Mouse (Mus musculus) left cerebral cortex, adult 2 months (tissue): ENCODE results near the gene Ddx50. TPM values are rescaled to one million over a fixed set of nuclear protein-coding genes. Genes with fewer than 3 reads are reported as not detected.
A peak's percentile ranks its signal among the peaks of the same experiment; 100 is the strongest.

Experiments
- DNase-seq, 2 experiments: peaks; one replicate each; pipeline ENCODE4 v3.0.0; 2021 to 2022; ENCODE audit warnings: low spot score in 2 of 2, mixed read lengths in 1 of 2; ENCODE audit errors: extremely low spot score in 1 of 2
- H3K27ac ChIP-seq: fragments of 200-600 bp; 2 replicates; pipeline ENCODE4 v1.8.1; 2022
- H3K4me3 ChIP-seq: fragments of 200-600 bp; 2 replicates; pipeline ENCODE4 v1.8.1; 2022
- CTCF ChIP-seq: fragments of 200-600 bp; IDR thresholded peaks from 2 replicates; pipeline ENCODE4 v1.8.1; 2022; ENCODE audit warnings: antibody characterized with exemption, mild to moderate bottlenecking, moderate library complexity
- intact Hi-C: fragments of 180-260 bp; cut with DNase I; formaldehyde crosslinking; loops from one replicate; pipeline ENCODE4 v1.15.1; 2025
- long read RNA-seq, 2 experiments: library from polyadenylated mRNA; stranded (forward); transcript quantifications; one replicate each; pipeline ENCODE4 v2.0.0; 2021; ENCODE audit warnings: borderline mapping rate in 2 of 2
- total RNA-seq, 2 experiments: library from RNA; stranded (reverse); gene quantifications; 2 replicates each; pipeline ENCODE4 v1.2.3; 2021

The Ddx50 gene
- total RNA-seq, result 10 to 100 TPM; 86.3 to 91.1 TPM
- long read RNA-seq, experiment 1, transcript Ddx50-201 (15 exons, 2,535 nt), result major isoform, 25 of 54 reads
- long read RNA-seq, experiment 1, partial matches to known transcripts, result 4 of 54 reads
- long read RNA-seq, experiment 1, other reads (novel, unspliced or antisense), result 23 of 54 reads
- long read RNA-seq, experiment 2, transcript Ddx50-201 (15 exons, 2,535 nt), result major isoform, 21 of 44 reads
- long read RNA-seq, experiment 2, partial matches to known transcripts, result 1 of 44 reads
- long read RNA-seq, experiment 2, other reads (novel, unspliced or antisense), result 21 of 44 reads

- H3K4me3 ChIP-seq, result peak within 1 kb of the TSS; percentile 98
- DNase-seq, result peak; percentile 100
- no peak for TF ChIP-seq CTCF
- intact Hi-C loops, result loop anchor here (1.0 to 2.0 kb wide), 4 partner anchors 49 to 164 kb away; partner anchors contain the start of genes Ccar1, Ddx21 and Vps26a
- H3K27ac ChIP-seq, result peak within 1 kb of the TSS; percentile 98
These were observed at the start of gene Ddx50 for GRCm38 (mm10) chr10:62650881-62651810. TSS of gene Ddx50 (minus strand) at chr10:62651218.

- Histone ChIP-seq H3K4me3 (no peak overlapping the region), H3K27ac (no peak overlapping the region)
- no peak for DNase-seq
- no peak for TF ChIP-seq CTCF
- intact Hi-C loops, result no loop called here
These were observed 41.8 kb upstream of the Ddx50 start for GRCm38 (mm10) chr10:62692771-62693170.

- no peak for DNase-seq
- Histone ChIP-seq H3K4me3 (no peak overlapping the region), H3K27ac (no peak overlapping the region)
- intact Hi-C loops, result no loop called here
- TF ChIP-seq CTCF, result no peak
These were observed 41.2 kb upstream of the Ddx50 start for GRCm38 (mm10) chr10:62692244-62692643.

GRCm38 (mm10) chr10:62687032-62687674 is 36.1 kb upstream of the Ddx50 start:
- TF ChIP-seq CTCF, result no peak
- no peak for DNase-seq
- no peak overlapping the region for H3K27ac ChIP-seq
- H3K4me3 ChIP-seq, result no peak overlapping the region
- intact Hi-C loops, result no loop called here

- DNase-seq, result no peak
- H3K4me3 ChIP-seq, result no peak overlapping the region
- intact Hi-C loops, result no loop called here
- H3K27ac ChIP-seq, result no peak overlapping the region
- peak; percentile 33 for TF ChIP-seq CTCF
These were observed 32.0 kb upstream of the Ddx50 start for GRCm38 (mm10) chr10:62683043-62683442.

DNA sequence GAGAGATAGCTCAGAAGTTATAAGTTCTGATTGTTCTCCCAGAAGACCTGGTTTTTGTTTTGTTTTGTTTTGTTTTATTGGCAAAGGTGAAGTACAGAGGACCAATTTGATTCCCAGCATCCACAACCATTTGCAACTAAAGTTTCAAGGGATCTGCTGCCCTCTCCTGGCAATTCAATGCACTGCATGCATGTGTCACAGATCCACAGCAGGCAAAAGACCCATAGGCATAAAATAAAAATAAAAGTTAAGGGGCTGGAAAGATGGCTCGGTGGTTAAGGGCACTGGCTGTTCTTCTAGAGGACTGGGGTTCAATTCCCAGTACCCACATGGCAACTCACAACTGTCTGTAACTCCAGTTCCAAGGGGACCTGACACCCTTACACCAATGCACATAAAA is 28.8 kb upstream of the Ddx50 start:
- intact Hi-C loops, result no loop called here

GRCm38 (mm10) chr10:62677329-62677728 is 26.3 kb upstream of the Ddx50 start:
- no peak overlapping the region for H3K4me3 ChIP-seq
- no peak overlapping the region for H3K27ac ChIP-seq
- intact Hi-C loops, result no loop called here
- no peak for DNase-seq
- no peak for TF ChIP-seq CTCF

More for the DNA sequence above, 28.8 kb upstream of the Ddx50 start:
- no peak overlapping the region for H3K27ac ChIP-seq
- H3K4me3 ChIP-seq, result no peak overlapping the region
- DNase-seq, result no peak
- TF ChIP-seq CTCF, result peak; percentile 42

- H3K27ac ChIP-seq, result no peak overlapping the region
- no peak overlapping the region for H3K4me3 ChIP-seq
- TF ChIP-seq CTCF, result no peak
- intact Hi-C loops, result no loop called here
- no peak for DNase-seq
These were observed 25.2 kb upstream of the Ddx50 start for GRCm38 (mm10) chr10:62676196-62676595.

DNA sequence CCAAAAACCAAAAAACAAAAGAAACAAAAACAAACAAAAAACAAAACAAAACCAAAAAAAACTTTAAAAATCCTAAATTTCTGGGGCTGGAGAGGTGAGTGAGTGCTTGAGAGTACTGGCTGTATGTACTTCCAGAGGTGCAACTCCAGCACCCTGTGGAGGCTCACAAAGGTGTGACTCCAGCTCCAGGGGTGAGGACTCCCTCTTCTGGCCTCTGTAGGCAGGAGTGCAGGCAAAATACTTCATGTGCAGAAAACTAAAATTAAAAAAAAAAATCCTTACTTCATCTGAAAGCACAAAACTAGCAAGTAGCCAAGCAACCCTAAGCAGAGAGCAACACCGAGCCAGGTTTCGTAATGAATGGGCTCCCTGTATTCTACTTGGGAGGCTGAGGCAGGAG is 21.3 kb upstream of the Ddx50 start:
- DNase-seq, result no peak
- H3K4me3 ChIP-seq, result no peak overlapping the region
- H3K27ac ChIP-seq, result no peak overlapping the region
- TF ChIP-seq CTCF, result no peak; the same call in 1 of the 2 replicates
- intact Hi-C loops, result no loop called here

DNA sequence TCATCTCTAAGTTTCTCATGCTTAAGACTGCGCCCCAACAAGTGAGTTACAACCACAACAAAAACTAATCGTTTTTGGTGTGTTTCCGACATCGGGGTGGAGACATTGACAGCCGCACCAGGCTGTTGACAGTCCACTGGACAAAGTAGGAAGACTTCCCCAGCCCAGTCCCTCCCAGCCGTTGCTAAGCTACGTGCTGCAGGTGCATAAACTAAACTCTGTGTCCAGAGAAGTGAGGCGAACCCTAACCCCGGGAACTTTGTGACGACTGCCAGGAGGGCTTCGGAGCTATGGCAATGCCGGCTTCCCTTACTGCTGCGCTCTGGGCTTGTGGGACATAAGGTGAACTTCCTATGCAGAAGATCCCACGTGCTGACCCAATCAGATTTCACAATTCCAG is 18.2 kb upstream of the Ddx50 start:
- intact Hi-C loops, result no loop called here
- Histone ChIP-seq H3K27ac (no peak overlapping the region), H3K4me3 (no peak overlapping the region)
- no peak for TF ChIP-seq CTCF
- DNase-seq, result no peak

GRCm38 (mm10) chr10:62668463-62668862 is 17.4 kb upstream of the Ddx50 start:
- no peak overlapping the region for H3K4me3 ChIP-seq
- TF ChIP-seq CTCF, result no peak
- intact Hi-C loops, result no loop called here
- no peak for DNase-seq
- no peak overlapping the region for H3K27ac ChIP-seq

GRCm38 (mm10) chr10:62668043-62668442 is 17.0 kb upstream of the Ddx50 start:
- intact Hi-C loops, result no loop called here

More at GRCm38 (mm10) chr10:62668043-62668442, 17.0 kb upstream of the Ddx50 start:
- Histone ChIP-seq H3K4me3 (no peak overlapping the region), H3K27ac (no peak overlapping the region)
- no peak for TF ChIP-seq CTCF
- no peak for DNase-seq
